Mouse (Mus musculus): Measurements from ENCODE around the gene Hist2h4.
"Not testable (repeated sequence)": the region's sequence is repeated elsewhere in the genome, so short reads cannot be mapped to it uniquely, and the experiment has no call there.

Hist2h4 gene

DNA sequence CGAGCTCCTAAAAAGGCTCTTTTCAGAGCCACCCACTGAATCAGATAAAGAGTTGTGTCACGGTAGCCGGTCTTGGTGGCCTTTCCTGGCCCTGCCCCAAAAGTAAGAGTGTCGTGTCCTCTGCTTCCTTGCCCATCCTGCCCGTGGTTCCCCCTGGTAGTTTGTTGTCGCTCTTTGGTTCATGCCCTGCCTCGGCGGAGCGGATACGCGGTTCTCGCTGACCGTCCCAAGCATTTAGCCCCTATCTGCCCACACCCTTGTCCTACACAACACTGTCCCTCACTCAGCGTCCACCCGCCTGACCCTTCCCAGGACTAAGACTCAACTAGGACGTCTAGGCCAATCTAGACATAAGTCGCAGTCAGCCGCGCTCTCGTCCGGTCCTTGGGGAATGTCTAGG is 17.1 kb downstream of the Hist2h4 start:
- DNase-seq (ENCODE audit: low read depth): not testable (repeated sequence)

GRCm38 (mm10) chr3:96245003-96245886 is 17.9 kb downstream of the Hist2h4 start, which contains the start of gene Hist2h2aa1:
Hist2h2aa1 (plus strand) TSS chr3:96245497.
- DNase-seq (ENCODE audit: low read depth): peak; percentile 90

DNA sequence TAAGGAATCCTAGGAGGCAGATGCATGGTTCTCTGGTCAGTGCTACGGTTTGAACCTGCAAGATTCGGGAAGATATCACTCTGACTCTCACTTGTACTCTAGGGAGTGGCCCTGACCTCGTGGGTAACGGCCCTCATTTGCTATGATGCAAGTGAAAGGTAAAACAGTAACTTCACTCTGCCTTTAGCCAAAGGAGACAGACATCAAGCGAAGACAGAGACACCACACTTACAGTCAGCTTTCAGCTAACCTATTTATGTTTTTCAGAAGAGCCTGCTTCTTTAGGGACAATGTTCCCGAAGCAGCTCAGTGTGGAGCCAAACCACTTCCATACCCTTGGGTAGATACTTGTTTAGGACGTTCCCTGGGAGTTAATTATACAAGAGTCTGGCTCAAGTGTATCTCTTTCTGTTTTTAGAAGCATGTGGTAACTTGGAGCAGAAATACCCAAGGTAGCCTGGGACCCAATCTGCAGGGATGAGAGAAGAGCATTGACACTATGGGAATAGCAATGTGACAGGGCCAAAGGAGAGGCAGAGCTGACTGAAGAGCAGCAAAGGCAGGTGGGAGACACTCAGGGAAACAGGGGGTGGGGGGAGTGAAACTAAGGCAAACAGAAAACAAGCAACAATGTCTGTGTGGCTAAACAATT is 19.1 kb downstream of the Hist2h4 start:
- no peak for DNase-seq (ENCODE audit: low read depth)

DNA sequence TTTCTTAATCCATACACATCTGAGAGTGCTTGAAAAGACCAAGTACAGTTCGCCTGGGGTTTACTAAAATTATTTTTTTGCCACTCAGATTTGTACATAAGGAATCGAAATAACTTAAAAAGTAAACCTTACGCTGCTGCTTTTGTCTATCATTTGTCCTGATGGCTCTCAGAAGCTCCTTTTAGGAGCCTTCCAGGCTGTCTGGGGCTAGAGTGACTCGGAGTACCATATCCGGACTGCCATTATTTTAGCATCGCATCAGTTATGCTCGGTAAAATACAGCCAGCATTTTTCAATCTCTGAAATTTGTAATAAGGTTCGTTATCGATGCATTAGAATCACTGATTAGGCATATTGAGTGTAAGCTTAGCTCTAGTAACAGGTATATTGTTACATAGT is 22.3 kb downstream of the Hist2h4 start:
- no peak for DNase-seq (ENCODE audit: low read depth)

DNA sequence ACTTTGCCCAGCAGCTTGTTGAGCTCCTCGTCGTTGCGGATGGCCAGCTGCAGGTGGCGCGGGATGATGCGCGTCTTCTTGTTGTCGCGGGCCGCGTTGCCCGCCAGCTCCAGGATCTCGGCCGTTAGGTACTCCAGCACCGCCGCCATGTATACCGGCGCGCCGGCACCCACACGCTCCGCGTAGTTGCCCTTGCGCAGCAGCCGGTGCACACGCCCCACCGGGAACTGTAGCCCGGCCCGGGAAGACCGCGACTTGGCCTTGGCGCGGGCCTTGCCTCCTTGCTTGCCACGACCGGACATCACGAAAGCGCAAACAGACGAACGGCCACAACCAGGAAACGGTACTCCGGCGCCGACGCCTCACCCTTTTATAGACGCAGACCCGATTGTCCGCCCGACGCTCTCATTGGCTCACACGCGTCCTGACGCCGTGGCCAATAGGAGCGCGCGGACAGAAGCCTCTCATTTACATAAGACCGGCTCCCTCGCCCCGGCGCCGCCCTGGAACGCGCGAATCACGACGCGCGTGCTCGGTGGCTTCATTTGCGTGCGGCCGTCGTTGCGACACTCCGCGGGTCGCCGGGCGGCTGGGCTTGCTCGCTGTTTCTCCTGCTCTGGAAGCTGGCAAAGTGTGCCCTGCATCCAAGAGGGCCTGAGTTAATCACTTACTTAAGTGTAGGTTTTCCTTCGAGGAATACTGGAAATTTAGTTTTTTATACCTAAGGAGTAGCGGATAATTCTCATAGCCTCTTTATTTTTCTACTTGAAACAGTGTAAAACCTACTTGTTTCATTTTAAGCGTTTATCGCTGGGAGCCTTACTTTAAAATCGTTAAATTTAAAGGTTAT is 22.9 kb downstream of the Hist2h4 start, which contains the start of gene Hist2h2aa2:
Gene Hist2h2aa2, minus strand, starts transcription at position 328 of the 850 bp plus-strand sequence.
- DNase-seq (ENCODE audit: low read depth): peak; percentile 74

DNA sequence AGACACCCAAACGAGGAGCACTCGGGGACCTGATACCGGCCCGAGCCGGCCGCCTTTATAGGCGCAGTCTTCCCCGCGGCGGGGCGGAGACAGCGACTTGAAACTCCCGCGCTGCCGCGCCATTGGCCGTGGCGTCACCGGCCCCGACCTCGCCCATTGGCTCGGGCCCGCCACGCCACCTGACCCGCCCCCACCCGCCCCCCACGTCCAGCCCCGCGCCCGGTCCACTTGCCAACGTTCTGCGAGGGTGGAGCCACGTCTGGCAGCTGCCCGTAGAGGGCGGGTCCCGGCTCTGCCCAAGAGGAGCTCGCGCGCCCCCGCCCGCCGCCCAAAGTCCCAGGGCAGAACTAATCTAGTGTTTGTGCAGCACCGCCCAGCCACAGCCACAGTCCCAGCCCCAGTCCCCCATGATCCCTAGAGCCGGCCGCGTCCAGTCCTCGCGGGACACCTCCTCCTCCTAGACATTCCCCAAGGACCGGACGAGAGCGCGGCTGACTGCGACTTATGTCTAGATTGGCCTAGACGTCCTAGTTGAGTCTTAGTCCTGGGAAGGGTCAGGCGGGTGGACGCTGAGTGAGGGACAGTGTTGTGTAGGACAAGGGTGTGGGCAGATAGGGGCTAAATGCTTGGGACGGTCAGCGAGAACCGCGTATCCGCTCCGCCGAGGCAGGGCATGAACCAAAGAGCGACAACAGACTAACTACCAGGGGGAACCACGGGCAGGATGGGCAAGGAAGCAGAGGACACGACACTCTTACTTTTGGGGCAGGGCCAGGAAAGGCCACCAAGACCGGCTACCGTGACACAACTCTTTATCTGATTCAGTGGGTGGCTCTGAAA is 23.9 kb downstream of the Hist2h4 start, which contains the start of gene Hist2h3c2:
Gene Hist2h3c2, minus strand, starts transcription at position 174 of the 840 bp plus-strand sequence.
- not testable (repeated sequence) for DNase-seq (ENCODE audit: low read depth)

- DNase-seq (ENCODE audit: low read depth): peak; percentile 51
Measured at GRCm38 (mm10) chr3:96237904-96238511, 25.1 kb downstream of the Hist2h4 start.

GRCm38 (mm10) chr3:96237335-96237903 is 25.7 kb downstream of the Hist2h4 start:
- DNase-seq (ENCODE audit: low read depth): no peak

- DNase-seq (ENCODE audit: low read depth): no peak
Measured at GRCm38 (mm10) chr3:96236834-96237334, 26.2 kb downstream of the Hist2h4 start.

DNA sequence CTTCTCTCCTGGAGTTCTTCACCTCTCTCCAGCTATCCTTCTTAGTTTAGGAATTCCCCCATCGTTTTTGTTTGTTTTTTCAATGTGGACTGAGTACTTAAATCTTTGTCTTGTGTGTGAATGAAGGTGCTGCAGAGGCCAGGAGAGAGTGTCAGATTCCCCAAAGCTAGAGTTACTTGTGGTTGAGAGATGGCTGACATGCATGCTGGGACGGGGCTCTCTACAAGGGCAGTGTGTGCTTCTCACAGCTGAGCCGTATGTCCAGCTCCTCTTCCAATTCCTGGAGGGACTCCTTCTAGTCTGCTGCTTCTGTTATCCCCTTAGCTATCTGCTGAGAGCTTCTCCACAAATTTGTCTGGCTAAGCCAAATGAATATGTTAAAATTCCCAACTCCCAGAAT is 27.3 kb downstream of the Hist2h4 start:
- DNase-seq (ENCODE audit: low read depth): no peak

GRCm38 (mm10) chr3:96234914-96235313 is 28.2 kb downstream of the Hist2h4 start:
- peak; percentile 61 for DNase-seq (ENCODE audit: low read depth)

GRCm38 (mm10) chr3:96231758-96232120 is 31.4 kb downstream of the Hist2h4 start:
- no peak for DNase-seq (ENCODE audit: low read depth)

- DNase-seq (ENCODE audit: low read depth): no peak
Measured at GRCm38 (mm10) chr3:96230910-96231757, 32.0 kb downstream of the Hist2h4 start.

DNA sequence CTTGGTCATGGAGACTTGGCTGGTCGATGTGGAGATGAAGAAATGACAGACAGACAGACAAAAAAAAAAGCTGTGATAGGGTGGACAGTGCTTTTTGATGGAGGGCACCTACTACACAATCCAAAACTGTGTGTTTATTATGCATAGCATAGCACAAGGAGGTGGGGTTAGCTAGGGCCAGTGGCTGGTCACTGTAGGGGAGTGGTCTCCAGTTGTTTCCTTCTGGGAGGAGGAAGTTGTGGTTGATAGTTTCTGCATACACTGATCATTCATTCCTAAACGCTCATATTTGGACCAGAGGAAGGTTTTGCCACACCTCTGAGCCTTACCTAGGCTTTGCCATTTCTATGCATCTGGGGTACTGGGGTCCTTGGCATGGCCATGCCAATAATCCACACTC is 32.7 kb downstream of the Hist2h4 start:
- DNase-seq (ENCODE audit: low read depth): no peak

DNA sequence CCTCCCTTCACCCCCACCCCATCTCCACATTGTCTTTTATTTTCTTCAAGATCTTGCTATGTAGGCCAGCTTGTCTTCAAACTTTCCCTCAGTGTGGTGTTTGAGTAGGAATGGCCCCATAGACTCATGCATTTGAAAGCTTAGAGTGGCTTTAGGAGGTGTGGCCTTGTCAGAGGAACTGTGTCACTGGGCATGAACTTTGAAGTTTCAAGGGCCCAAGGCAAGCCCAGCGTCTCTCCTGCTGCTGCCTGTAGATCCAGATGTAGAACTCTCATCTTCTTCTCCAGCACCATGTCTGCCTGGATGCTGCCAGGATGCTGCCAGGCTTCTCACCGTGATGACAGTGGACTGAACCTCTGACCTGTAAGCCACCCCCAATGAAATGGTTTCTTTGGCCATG is 34.3 kb downstream of the Hist2h4 start:
- no peak for DNase-seq (ENCODE audit: low read depth)

- no peak for DNase-seq (ENCODE audit: low read depth)
Measured at GRCm38 (mm10) chr3:96226695-96227648, 36.1 kb downstream of the Hist2h4 start.

DNA sequence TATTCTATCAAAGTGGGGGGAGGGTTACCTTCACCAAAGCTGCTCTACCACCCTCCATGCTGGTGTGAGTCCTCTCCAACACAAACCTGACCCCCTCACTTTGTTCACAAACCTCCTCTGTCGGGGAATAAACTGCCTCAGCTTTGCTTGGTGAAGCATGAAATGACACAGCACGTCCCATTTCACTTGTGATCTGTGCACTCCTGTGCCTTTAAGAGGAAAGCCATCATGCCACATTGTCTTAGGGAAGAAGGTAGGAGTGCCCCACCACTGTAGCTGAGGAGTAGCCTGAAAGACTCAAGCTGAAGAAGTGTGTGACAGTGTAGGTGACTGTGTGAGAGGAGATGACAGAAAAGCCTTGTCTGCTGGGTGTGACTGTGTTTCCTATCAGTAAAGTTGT is 37.7 kb downstream of the Hist2h4 start:
- no peak for DNase-seq (ENCODE audit: low read depth)

DNA sequence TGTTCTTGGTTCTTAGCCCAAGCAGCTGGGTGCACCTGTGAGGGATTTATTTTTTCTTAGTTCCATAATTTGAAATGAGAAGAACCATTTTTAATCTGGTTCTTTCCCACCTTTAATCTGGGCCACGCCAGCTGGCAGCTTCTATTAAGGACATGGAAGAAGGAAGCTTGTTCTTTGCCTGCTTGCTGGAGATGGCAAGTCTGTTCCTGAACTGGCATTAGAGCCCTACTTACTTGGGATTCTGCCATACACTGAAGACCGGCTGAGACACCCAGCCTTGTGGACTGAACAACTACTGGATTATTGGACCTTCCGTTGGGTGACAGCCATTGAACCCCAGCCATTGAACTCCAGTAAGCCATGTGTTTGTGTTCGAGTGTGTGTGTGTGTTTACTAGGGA is 40.3 kb downstream of the Hist2h4 start:
- no peak for DNase-seq (ENCODE audit: low read depth)
